In genomic region chr19:58316474-58316873, GRCm38 (mm10) we compare ENCODE assay signal across 17 mouse cellular contexts.
DNase-seq lines count a peak whose midpoint lies in the region; ATAC-seq and TF ChIP-seq lines count a peak whose summit lies in the region.
"Had no signal": no experiment of that assay in that cellular context is flagged by ENCODE, and none has a peak within 500 bp of the region (broad histone marks: within the 10 kb centered on the region; RNA-seq: fewer than 3 reads in every experiment).

No protein-coding gene starts in this region.

- 45% methylated on average over 5 of the region's 5 CpGs for WGBS in forebrain, postnatal 0 days
- WGBS in forebrain, embryonic 13.5 days: 71% methylated on average over 5 of the region's 5 CpGs

- peak; percentile 82 for DNase-seq in forebrain, postnatal 0 days
- peak; percentile 88 for DNase-seq in left cerebral cortex, postnatal 4 days
- no peak for DNase-seq in left cerebral cortex, postnatal 36 days (ENCODE audit: low spot score in 2 of 2)
- DNase-seq in MN1 (ENCODE audit: low spot score): peak; percentile 29
- DNase-seq in layer of hippocampus, adult 18-20 months (ENCODE audit: low spot score in 2 of 2): peak; percentile 50 to 52
- DNase-seq: cerebellum, adult 18-20 months; heart, adult 2 months; kidney, adult 18-20 months had no signal

- H3K4me1 ChIP-seq in forebrain, postnatal 0 days (ENCODE audit: insufficient read depth): no peaks in the 10 kb centered on the region
- H3K4me1 ChIP-seq in forebrain, embryonic 13.5 days: peaks cover 5% of the 10 kb centered on the region; the same call in 1 of the 2 replicates
- H3K4me1 ChIP-seq: embryonic facial prominence, embryonic 15.5 days; midbrain, embryonic 12.5 days had no signal

- no peak overlapping the region for H3K4me2 ChIP-seq in forebrain, postnatal 0 days (ENCODE audit: low read depth)
- no peak overlapping the region for H3K4me2 ChIP-seq in forebrain, embryonic 13.5 days
- H3K4me2 ChIP-seq: embryonic facial prominence, embryonic 15.5 days; hindbrain, embryonic 15.5 days; limb, embryonic 12.5 days; midbrain, embryonic 12.5 days had no signal

- no peaks in the 10 kb centered on the region for H3K9me3 ChIP-seq in forebrain, postnatal 0 days (ENCODE audit: low read length)
- H3K9me3 ChIP-seq in forebrain, embryonic 13.5 days (replicated peaks): peaks cover 16% of the 10 kb centered on the region
- H3K9me3 ChIP-seq: embryonic facial prominence, embryonic 15.5 days; hindbrain, embryonic 15.5 days had no signal

- H3K9ac ChIP-seq in forebrain, postnatal 0 days: no peak overlapping the region
- H3K9ac ChIP-seq in forebrain, embryonic 13.5 days: no peak overlapping the region
- H3K9ac ChIP-seq: embryonic facial prominence, embryonic 15.5 days; hindbrain, embryonic 15.5 days; limb, embryonic 12.5 days; liver, embryonic 14.5 days; midbrain, embryonic 12.5 days had no signal

- TF ChIP-seq CTCF in forebrain, postnatal 0 days (IDR thresholded peaks at IDR 0.05; ENCODE audit: low read depth): no peak

- intact Hi-C loops in left cerebral cortex, postnatal 4 days (cut with DNase I): no loop called here
- intact Hi-C loops in left cerebral cortex, postnatal 36 days (cut with DNase I): no loop called here

- no peaks in the 10 kb centered on the region for H3K27me3 ChIP-seq in forebrain, postnatal 0 days (ENCODE audit: insufficient read depth, low read length)
- no peaks in the 10 kb centered on the region for H3K27me3 ChIP-seq in forebrain, embryonic 13.5 days
- H3K27me3 ChIP-seq: embryonic facial prominence, embryonic 15.5 days; hindbrain, embryonic 15.5 days; limb, embryonic 12.5 days; midbrain, embryonic 12.5 days had no signal

- ATAC-seq in forebrain, postnatal 0 days: no peak
- no peak for ATAC-seq in forebrain, embryonic 13.5 days
- ATAC-seq in megakaryocyte-erythroid progenitor cell, adult 5-6 weeks (replicated peaks; ENCODE audit: low FRiP score, low TSS enrichment, poor library complexity, severe bottlenecking): no peak
- ATAC-seq in monocyte, adult 5-6 weeks (replicated peaks; ENCODE audit: insufficient number of reproducible peaks, low FRiP score, low TSS enrichment, poor library complexity, severe bottlenecking): no peak

- H3K27ac ChIP-seq in forebrain, postnatal 0 days (ENCODE audit: low read depth, low read length): no peak overlapping the region
- H3K27ac ChIP-seq in forebrain, embryonic 13.5 days: no peak overlapping the region
- H3K27ac ChIP-seq: embryonic facial prominence, embryonic 15.5 days; heart, adult 2 months; hindbrain, embryonic 15.5 days; limb, embryonic 12.5 days; liver, embryonic 14.5 days; midbrain, embryonic 12.5 days had no signal

- no peak overlapping the region for H3K4me3 ChIP-seq in forebrain, postnatal 0 days (ENCODE audit: low read depth, low read length)
- H3K4me3 ChIP-seq in forebrain, embryonic 13.5 days: no peak overlapping the region
- H3K4me3 ChIP-seq: embryonic facial prominence, embryonic 15.5 days; heart, adult 2 months; hindbrain, embryonic 15.5 days; limb, embryonic 12.5 days; midbrain, embryonic 12.5 days had no signal

- no peaks in the 10 kb centered on the region for H3K36me3 ChIP-seq in forebrain, postnatal 0 days (ENCODE audit: insufficient read depth)
- H3K36me3 ChIP-seq in forebrain, embryonic 13.5 days (ENCODE audit: poor library complexity, severe bottlenecking): no peaks in the 10 kb centered on the region
- H3K36me3 ChIP-seq: embryonic facial prominence, embryonic 15.5 days; G1E; hindbrain, embryonic 15.5 days; limb, embryonic 12.5 days had no signal

Comparison
In these comparisons a context has a peak if more than half of its experiments do, and no peak if none do; other contexts are left out.
1. DNase-seq: peak in forebrain, postnatal 0 days (single experiment), left cerebral cortex, postnatal 4 days (single experiment), MN1 (single experiment) and layer of hippocampus, adult 18-20 months (2 of 2); none in left cerebral cortex, postnatal 36 days (0 of 2).